Mouse (Mus musculus): ENCODE data around the gene Olfr638.
"Not testable (repeated sequence)": the region's sequence is repeated elsewhere in the genome, so short reads cannot be mapped to it uniquely, and the experiment has no call there.

The Olfr638 gene

DNA sequence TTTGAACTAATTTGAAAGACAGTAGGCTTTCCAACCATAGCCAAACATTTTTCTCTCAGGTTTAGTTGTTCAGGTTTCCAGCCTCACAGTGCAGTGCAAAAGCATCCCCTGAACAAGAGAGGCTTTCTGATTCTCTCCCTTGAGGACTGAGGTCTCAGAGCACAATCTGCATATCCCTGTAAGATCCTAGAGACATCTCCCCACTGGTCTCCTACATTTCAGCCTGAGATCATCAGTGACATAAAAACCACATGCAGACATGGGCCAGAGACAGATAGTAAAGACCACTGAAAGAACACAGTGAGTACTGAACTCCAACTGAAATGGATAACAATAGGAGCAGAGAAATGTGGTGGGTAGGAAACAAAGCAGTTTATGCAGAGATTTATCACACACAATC is at the start of gene Olfr638:
TSS of gene Olfr638 (plus strand) at position 301 of the 400 bp plus-strand sequence.
- no peak for DNase-seq (ENCODE audit: low spot score)

DNA sequence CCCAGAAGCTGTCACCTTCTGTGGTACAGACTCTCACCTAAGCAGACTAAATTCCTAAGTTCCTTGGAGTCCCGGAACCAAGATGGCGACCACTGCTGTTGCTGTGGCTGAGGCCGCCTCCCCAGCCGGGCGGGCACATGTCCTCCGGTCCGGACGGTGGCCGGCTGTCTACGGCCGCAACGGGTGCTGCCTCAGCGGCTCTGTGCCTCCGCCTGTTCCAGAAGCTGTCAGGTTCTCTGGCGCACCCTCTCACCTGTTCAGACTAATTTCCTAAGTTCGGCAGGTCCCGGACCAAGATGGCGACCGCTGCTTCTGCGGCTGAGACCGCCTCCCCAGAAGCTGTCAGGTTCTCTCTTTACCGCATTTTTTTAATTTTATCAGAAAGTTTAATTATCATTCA is 31.7 kb upstream of the Olfr638 start:
- not testable (repeated sequence) for DNase-seq (ENCODE audit: low spot score)

DNA sequence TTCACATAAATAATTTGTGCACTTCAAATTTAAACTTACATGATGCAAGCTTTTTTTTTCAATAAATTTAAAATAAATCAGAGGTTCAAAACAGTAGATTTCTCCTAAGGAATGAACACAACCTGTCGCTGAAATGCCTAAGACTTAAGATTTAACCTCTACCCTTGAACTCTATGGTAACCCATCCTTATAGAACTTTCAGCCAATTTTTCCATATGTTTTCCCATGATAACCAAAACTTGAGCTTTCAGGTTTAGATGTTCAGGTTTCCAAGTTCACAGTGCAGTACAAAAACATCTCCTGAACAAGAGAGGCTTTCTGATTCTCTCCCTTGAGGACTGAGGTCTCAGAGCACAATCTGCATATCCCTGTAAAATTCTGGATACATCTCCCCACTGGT is 27.7 kb upstream of the Olfr638 start, which contains the start of gene Olfr635:
TSS of gene Olfr635 (plus strand) at position 301 of the 400 bp plus-strand sequence.
- DNase-seq (ENCODE audit: low spot score), result no peak

DNA sequence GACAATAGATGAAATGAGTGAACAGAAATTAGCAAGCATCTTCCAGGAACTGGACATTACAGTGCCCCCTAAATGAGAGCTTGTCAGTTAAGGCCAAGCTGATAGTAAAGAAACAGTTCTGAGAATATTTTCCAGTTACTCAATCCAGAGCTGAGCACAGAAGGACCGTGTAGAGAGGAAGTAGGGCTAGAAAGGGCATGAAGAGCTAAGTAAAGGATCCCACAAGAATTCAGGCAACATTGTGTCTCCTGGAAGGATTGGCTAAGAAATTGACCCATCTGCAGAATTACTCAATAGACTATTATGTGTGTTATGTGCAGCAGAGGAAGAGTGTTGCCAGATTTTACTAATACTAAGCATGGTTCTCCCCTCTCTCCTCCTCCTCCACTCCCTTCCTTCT is 26.8 kb upstream of the Olfr638 start:
- DNase-seq (ENCODE audit: low spot score), result no peak

DNA sequence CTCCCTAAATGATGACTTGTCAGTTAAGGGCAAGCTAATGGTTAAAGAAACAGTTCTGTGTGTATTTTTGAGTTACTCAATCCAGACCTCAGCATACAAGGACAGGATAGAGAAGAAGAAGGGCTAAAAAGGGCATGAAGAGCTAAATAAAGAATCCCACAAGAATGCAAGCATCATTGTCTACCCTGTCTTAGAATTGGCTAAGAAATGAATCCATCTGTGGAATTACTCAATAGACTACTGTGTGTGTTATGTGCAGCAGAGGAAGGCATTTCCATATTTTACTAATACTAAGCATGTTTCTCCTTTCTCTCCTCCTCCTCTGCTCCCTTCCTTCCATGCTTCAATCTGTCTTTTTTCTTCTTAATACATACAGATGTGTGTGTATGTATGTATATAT is 578 bp downstream of the Olfr638 start:
- no peak for DNase-seq (ENCODE audit: low spot score)

DNA sequence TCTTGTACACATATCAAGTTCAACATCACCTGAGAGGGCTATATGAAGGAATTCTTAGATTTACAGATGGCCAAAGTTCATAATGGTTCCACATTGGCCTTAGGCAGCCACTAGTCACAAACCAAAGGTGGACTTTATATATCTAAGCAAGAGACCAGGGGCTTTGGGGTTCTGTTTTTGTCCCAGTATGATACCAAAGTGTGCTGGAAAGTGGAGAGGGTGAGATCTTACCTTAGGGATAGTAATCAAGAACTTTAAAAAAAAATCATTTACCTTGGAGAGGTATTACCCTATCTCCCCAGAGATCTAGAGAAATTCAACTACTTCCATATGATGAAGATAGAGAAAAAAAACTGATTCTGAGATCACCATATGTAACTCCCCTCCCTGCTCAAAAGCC is 18.7 kb downstream of the Olfr638 start, which contains the start of gene Olfr639:
TSS of gene Olfr639 (minus strand) at position 101 of the 400 bp plus-strand sequence.
- DNase-seq (ENCODE audit: low spot score), result no peak

DNA sequence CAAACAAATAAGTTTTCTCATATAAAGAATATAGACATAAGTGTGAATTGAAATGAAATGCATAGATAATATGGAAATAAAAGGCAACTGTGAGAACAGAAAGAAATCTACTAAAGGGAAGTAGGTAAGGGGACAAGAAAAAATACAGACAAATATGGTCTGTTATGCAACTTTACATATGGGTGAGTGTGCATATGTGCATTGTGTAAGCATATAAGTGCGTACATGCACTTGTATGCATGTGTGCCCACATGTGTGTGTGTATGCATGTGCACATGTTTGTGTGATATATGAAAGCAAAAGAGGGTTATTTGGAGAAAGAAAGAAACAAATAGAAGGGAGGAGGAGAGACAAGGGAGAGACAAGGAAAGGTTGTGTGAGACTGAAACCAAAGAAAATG is 20.4 kb downstream of the Olfr638 start:
- DNase-seq (ENCODE audit: low spot score), result no peak

DNA sequence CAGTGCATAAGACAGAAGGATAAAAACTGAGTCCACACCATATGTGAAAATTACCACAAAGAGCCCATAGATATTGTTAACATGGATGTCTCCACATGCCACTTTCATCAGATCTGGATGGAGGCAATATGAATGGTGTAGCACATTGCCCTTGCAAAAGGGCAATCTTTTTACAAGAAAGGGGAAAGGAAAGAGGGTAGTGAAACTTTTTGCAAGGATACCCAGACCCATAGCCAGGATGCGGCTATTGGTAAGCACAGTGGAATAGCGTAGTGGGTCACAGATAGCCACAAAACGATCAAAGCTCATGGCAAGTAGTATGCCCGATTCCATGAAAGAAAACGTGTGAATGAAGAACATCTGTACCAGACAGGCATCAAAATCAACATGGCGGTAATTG is 23.1 kb downstream of the Olfr638 start:
- no peak for DNase-seq (ENCODE audit: low spot score)

DNA sequence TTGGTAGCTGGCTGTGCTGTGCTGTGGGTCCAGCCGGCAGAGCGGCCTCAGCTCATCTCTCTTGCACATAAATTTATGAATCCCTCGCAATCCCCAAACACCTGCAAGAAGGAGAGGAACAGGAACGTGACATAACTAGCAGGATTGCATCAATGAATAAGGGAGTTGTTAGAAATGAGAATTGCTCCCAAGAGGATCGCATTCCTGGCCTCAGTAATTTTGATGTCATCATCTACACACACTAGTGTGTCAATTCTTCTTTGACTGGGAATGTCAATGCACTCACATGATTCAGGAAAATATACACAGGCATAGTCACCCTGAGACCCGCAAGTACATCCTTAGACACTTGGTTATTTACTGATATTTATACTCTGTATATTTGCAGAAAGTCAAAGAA is 26.9 kb downstream of the Olfr638 start, which contains the start of gene Olfr640:
TSS of gene Olfr640 (minus strand) at position 101 of the 400 bp plus-strand sequence.
- no peak for DNase-seq (ENCODE audit: low spot score)

DNA sequence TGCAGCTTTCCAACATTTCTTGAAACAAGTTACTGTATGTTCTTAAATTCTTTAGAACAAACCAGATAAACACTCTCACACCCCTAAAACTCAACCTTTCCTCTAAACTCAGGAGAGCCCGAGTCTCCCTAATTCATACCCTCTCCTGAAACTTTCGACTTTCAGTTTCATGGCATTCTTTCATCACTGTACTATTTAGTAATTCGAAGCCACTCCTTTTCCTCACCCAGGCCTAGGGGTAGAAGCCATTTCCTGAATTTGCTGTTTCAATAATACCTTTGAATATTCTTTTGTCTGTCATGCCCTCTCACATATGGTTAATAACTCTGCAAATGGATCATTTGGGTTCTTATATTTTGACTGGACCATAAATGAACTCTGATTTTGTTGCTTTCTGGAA is 28.4 kb downstream of the Olfr638 start:
- no peak for DNase-seq (ENCODE audit: low spot score)

DNA sequence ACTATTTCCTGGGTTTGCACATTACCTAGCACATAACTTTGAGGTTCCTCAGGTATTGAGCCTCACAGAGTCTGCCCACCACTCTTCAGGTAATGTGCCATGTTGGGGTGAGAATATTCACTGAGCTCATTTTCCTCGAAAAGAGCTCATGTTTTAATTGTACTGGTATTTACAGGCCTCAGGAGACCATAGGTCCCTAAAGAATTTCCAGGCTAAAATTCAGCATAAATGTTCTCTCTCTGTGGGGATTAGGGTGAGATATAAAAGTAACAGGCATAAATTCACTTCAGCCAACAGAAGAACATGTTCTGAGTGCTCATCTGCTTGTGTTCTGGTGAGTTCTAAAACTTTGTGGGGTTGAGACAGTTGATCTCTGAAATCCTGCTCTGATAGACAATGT is 36.6 kb downstream of the Olfr638 start, which contains the start of gene Olfr641:
TSS of gene Olfr641 (plus strand) at position 301 of the 400 bp plus-strand sequence.
- no peak for DNase-seq (ENCODE audit: low spot score)

DNA sequence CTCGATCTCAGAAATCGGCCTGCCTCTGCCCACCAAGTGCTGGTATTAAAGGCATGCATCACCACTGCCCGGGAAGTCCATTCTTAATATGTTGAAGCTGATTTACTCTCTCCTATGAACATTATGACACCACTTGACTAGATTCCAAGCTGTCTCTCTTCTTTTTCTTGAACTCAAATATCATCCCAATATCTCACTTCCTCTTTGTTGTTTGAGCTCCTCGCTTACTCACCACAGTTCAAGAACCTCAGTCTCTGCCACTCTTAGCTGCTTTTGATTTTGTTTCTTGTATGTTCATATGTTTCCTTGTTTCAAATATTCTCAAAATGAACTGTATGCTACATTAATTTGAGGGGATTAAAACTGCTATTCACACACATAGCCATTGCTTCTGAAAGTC is 52.2 kb downstream of the Olfr638 start:
- no peak for DNase-seq (ENCODE audit: low spot score)

DNA sequence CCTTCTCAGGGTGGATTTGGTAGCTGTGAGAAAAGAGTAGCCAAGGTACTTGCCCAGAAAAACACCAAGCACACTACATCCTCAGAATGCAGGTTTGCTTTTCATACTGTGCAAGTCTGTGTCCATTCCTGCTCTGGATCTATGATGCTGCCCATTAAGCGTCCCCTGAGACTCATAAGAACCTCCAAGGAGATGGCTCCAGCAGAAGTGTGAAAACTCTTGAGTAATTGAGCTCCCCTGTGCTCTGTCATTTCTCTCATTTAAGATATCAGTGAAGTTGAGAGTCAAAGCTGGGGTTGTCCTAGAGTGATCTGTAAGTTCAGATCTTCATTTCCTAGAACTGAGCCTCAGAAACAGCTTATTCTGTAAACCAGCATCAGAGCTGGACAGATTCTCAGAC is 54.0 kb downstream of the Olfr638 start, which contains the start of gene Olfr642:
TSS of gene Olfr642 (minus strand) at position 101 of the 400 bp plus-strand sequence.
- no peak for DNase-seq (ENCODE audit: low spot score)

All from MN1 (cell line).